Mouse (Mus musculus) right cerebral cortex, adult 18-20 months (tissue): ENCODE measurements at regions not wholly inside any gene's neighbourhood (a gene's known extent, or its start where the extent isn't known, plus 50 kb on each side); places are given as distances from the start of the nearest gene placed in this dataset.
"Not testable (repeated sequence)": the region's sequence is repeated elsewhere in the genome, so short reads cannot be mapped to it uniquely, and the experiment has no call there.

Source experiments
- DNase-seq: peaks from one replicate; pipeline ENCODE4 v3.0.0; 2022; ENCODE audit warnings: mixed read lengths

GRCm38 (mm10) chr12:113424598-113425208, 64.6 kb upstream of the Adam6b start:
- DNase-seq, result not testable (repeated sequence)

DNA sequence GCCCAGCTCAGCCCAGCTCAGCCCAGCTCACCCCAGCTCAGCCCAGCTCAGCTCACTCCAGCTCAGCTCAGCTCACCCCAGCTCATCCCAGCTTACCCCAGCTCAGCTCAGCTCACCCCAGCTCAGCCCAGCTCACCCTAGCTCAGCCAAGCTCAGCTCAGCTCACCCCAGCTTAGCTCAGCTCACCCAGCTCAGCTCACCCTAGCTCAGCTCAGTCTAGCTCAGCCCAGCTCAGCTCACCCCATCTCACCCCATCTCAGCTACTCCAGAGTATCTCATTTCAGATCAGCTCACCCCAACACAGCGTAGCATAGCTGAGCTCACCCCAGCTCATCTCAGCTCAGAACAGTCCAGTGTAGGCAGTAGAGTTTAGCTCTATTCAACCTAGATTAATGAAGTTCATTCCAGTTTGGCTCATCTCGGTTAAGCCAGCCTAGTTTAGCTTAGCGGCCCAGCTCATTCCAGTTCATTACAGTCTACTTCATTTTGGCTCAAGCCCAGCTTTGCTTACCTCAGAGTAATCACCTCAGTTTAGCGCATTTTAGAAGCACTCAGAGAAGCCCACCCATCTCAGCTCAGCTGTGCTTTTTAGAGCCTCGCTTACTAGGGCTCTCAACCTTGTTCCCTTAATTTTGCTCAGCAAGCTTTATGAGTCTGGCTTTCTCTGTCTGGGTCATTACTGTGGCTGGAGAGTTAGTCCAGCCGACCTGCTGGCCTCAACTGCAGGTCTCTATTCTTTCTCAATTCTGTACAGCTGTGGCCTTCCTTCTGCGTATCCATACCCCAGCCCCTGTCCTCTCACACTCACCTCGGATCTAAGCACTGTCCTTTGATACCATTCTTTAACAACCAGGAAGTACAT, 63.9 kb upstream of the Adam6b start:
- DNase-seq, result no peak

DNA sequence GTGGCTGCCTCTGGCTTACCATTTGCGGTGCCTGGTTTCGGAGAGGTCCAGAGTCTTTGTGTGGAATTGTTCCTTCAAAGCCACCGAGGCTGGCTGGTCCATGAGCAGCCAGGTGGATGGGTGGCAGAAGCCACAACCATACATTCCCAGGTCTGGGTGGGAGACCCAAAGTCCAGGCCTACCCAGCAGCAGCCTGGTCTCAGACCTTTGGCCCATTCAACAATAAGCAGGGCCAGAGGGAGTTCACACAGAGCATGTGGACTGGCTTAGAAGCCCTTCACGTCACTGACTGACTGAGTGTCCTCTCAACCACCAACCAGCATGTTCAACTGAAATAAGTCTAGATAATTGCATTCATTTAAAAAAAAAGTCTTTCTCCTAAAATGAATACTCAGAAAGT, 62.7 kb upstream of the Adam6b start:
- no peak for DNase-seq

GRCm38 (mm10) chr12:113427339-113427738, 62.0 kb upstream of the Adam6b start:
- no peak for DNase-seq

DNA sequence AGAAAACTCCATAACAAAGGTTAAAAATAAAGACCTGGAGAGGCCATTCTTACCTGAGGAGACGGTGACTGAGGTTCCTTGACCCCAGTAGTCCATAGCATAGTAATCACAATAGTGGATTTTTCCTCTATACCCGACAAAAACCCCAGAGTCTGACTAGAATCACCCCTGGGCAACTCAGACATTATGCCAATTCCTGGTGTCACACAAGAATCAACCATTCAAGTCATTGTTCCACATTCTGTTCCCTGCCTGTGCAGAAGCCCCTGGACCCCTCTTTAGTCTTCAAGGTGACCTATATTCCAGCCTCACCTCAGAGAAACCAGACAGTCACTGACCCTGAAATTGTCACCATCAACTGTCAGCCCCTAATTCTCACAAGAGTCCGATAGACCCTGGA, 60.9 kb upstream of the Adam6b start:
- no peak for DNase-seq

- DNase-seq, result no peak
These were observed 60.4 kb upstream of the Adam6b start for GRCm38 (mm10) chr12:113428901-113429300.

GRCm38 (mm10) chr12:113430340-113430739, 59.0 kb upstream of the Adam6b start:
- no peak for DNase-seq
